Mouse (Mus musculus): ENCODE measurements around the gene Napb. TPM values are rescaled to one million over a fixed set of nuclear protein-coding genes. Genes with fewer than 3 reads are reported as not detected.

The Napb gene
- total RNA-seq, 1 experiment = 4.2 TPM

DNA sequence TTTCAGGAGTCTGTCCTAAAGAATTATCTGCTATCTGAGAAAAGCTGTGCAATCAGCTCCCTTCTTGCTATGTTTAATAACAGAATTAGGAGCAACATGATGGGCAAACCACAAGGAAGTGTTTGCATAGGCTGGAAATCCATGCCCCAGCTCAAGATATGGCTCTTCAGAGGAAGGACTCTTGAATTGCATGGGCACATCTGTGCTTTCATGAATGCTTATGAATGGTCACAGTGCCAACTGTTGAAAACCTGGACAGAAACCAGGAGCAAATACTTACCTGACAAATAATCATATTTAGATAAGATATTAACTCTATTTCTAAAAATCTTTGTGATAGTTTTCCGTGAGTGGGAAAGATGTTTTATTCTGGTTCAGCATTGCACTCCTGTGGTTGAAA is 45.4 kb downstream of the Napb start:
- no peak for DNase-seq (ENCODE audit: low read depth, low spot score)
- peaks cover 23% of the 10 kb centered on the region for H3K36me3 ChIP-seq (ENCODE audit: control insufficient read depth, insufficient read depth, low read length, poor library complexity, severe bottlenecking)
- H3K9ac ChIP-seq (ENCODE audit: insufficient read depth, low read depth, low read length, poor library complexity, severe bottlenecking) = no peak overlapping the region
- TF ChIP-seq HCFC1 (IDR thresholded peaks at IDR 0.05; ENCODE audit: borderline replicate concordance, insufficient read depth, low read length) (no peak), ZNF384 (IDR thresholded peaks at IDR 0.05; ENCODE audit: low read depth, low read length) (no peak), ZC3H11A (IDR thresholded peaks at IDR 0.05; ENCODE audit: borderline replicate concordance, low read depth, low read length) (no peak), CHD2 (IDR thresholded peaks at IDR 0.05; ENCODE audit: low read depth, low read length) (no peak), MAFK (IDR thresholded peaks at IDR 0.05; ENCODE audit: insufficient read depth, low read depth, low read length) (no peak)
- peaks cover 0 to 2% of the 10 kb centered on the region in 2 experiments; a peak in 2 of 4 replicates for H3K4me1 ChIP-seq (ENCODE audit: control insufficient read depth in 2 of 2, insufficient read depth in 2 of 2, low read length in 2 of 2, poor library complexity in 1 of 2)
- in situ Hi-C loops (cut with MboI; ENCODE audit: low sequenced_read_pairs in 2 of 2, unreplicated experiment in 2 of 2) = no loop called here
- H3K4me3 ChIP-seq (ENCODE audit: insufficient read depth in 1 of 2, low read depth in 1 of 2, low read length in 2 of 2, poor library complexity in 1 of 2, severe bottlenecking in 1 of 2) = no peak overlapping the region
- no peaks in the 10 kb centered on the region for H3K9me3 ChIP-seq (ENCODE audit: control insufficient read depth, insufficient read depth, low read depth, low read length)
- no peak overlapping the region for H3K27ac ChIP-seq (ENCODE audit: insufficient read depth, low read depth, low read length, poor library complexity, severe bottlenecking)

DNA sequence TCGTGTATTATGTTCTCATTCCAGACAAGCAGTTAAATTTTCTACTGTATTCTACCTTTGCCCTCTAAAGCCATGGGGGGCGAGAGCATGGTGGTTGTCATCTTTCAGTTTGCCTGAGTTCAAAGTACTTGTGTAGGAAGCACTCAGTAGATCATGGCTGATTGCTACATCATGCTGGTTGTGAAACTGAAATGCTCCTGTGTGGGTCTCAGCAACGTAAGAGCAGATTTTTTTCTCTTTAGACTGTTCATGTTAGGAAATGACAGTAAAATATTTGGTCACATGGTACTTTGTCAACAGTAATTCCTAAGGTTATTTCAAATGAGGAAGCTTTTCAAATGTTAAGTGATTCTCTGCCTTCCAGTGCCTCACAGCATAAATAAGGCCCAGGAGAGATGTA is 46.6 kb downstream of the Napb start:
- in situ Hi-C loops (cut with MboI; ENCODE audit: low sequenced_read_pairs in 2 of 2, unreplicated experiment in 2 of 2) = no loop called here
- Histone ChIP-seq H3K9ac (ENCODE audit: insufficient read depth, low read depth, low read length, poor library complexity, severe bottlenecking) (no peak overlapping the region), H3K4me1 (ENCODE audit: control insufficient read depth in 2 of 2, insufficient read depth in 2 of 2, low read length in 2 of 2, poor library complexity in 1 of 2) (peaks cover 0 to 4% of the 10 kb centered on the region in 2 experiments; a peak in 2 of 4 replicates), H3K4me3 (ENCODE audit: insufficient read depth in 1 of 2, low read depth in 1 of 2, low read length in 2 of 2, poor library complexity in 1 of 2, severe bottlenecking in 1 of 2) (no peak overlapping the region), H3K36me3 (ENCODE audit: control insufficient read depth, insufficient read depth, low read length, poor library complexity, severe bottlenecking) (peaks cover 17% of the 10 kb centered on the region), H3K27ac (ENCODE audit: insufficient read depth, low read depth, low read length, poor library complexity, severe bottlenecking) (no peak overlapping the region), H3K9me3 (ENCODE audit: control insufficient read depth, insufficient read depth, low read depth, low read length) (no peaks in the 10 kb centered on the region)
- TF ChIP-seq CHD2 (IDR thresholded peaks at IDR 0.05; ENCODE audit: low read depth, low read length) (no peak), ZNF384 (IDR thresholded peaks at IDR 0.05; ENCODE audit: low read depth, low read length) (no peak), HCFC1 (IDR thresholded peaks at IDR 0.05; ENCODE audit: borderline replicate concordance, insufficient read depth, low read length) (no peak), ZC3H11A (IDR thresholded peaks at IDR 0.05; ENCODE audit: borderline replicate concordance, low read depth, low read length) (no peak), MAFK (IDR thresholded peaks at IDR 0.05; ENCODE audit: insufficient read depth, low read depth, low read length) (no peak)
- DNase-seq (ENCODE audit: low read depth, low spot score) = no peak

- DNase-seq (ENCODE audit: low read depth, low spot score) = no peak
- in situ Hi-C loops (cut with MboI; ENCODE audit: low sequenced_read_pairs in 2 of 2, unreplicated experiment in 2 of 2) = no loop called here
- TF ChIP-seq ZC3H11A (IDR thresholded peaks at IDR 0.05; ENCODE audit: borderline replicate concordance, low read depth, low read length) (no peak), MAFK (IDR thresholded peaks at IDR 0.05; ENCODE audit: insufficient read depth, low read depth, low read length) (no peak), ZNF384 (IDR thresholded peaks at IDR 0.05; ENCODE audit: low read depth, low read length) (no peak)
- Histone ChIP-seq H3K9me3 (ENCODE audit: control insufficient read depth, insufficient read depth, low read depth, low read length) (no peaks in the 10 kb centered on the region), H3K36me3 (ENCODE audit: control insufficient read depth, insufficient read depth, low read length, poor library complexity, severe bottlenecking) (peaks cover 14% of the 10 kb centered on the region), H3K4me1 (ENCODE audit: control insufficient read depth in 2 of 2, insufficient read depth in 2 of 2, low read length in 2 of 2, poor library complexity in 1 of 2) (peaks cover 0 to 4% of the 10 kb centered on the region in 2 experiments; a peak in 2 of 4 replicates), H3K27ac (ENCODE audit: insufficient read depth, low read depth, low read length, poor library complexity, severe bottlenecking) (no peak overlapping the region), H3K9ac (ENCODE audit: insufficient read depth, low read depth, low read length, poor library complexity, severe bottlenecking) (no peak overlapping the region), H3K4me3 (ENCODE audit: insufficient read depth in 1 of 2, low read depth in 1 of 2, low read length in 2 of 2, poor library complexity in 1 of 2, severe bottlenecking in 1 of 2) (no peak overlapping the region)
Observed at GRCm38 (mm10) chr2:148684972-148685371, 47.3 kb downstream of the Napb start.

DNA sequence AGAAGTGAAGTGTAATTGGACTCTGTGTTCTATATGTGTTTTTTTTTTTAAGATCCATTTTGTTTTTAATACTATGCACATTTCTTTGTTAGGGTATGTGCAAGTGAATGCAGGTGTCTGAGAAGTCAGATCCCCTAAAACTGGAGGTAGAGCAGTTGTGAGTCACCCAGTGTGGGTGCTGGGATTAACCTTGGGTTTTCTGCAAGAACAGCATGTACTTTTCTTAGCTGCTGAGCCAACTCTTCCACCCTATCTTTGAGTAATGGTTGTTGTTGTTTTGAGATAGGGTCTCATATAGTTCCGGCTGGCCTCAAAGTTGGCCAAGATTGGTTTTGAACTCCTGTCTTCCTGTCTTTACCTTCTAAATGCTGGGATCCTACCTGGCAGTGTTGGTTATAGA is 49.2 kb downstream of the Napb start:
- H3K9me3 ChIP-seq (ENCODE audit: control insufficient read depth, insufficient read depth, low read depth, low read length) = no peaks in the 10 kb centered on the region
- no peak for DNase-seq (ENCODE audit: low read depth, low spot score)
- in situ Hi-C loops (cut with MboI; ENCODE audit: low sequenced_read_pairs in 2 of 2, unreplicated experiment in 2 of 2) = no loop called here
- peaks cover 4 to 5% of the 10 kb centered on the region in 2 experiments; a peak in 3 of 4 replicates for H3K4me1 ChIP-seq (ENCODE audit: control insufficient read depth in 2 of 2, insufficient read depth in 2 of 2, low read length in 2 of 2, poor library complexity in 1 of 2)
- peaks cover 12% of the 10 kb centered on the region for H3K36me3 ChIP-seq (ENCODE audit: control insufficient read depth, insufficient read depth, low read length, poor library complexity, severe bottlenecking)
- H3K27ac ChIP-seq (ENCODE audit: insufficient read depth, low read depth, low read length, poor library complexity, severe bottlenecking) = no peak overlapping the region
- no peak overlapping the region for H3K9ac ChIP-seq (ENCODE audit: insufficient read depth, low read depth, low read length, poor library complexity, severe bottlenecking)
- TF ChIP-seq HCFC1 (IDR thresholded peaks at IDR 0.05; ENCODE audit: borderline replicate concordance, insufficient read depth, low read length) (no peak), ZC3H11A (IDR thresholded peaks at IDR 0.05; ENCODE audit: borderline replicate concordance, low read depth, low read length) (no peak)
- H3K4me3 ChIP-seq (ENCODE audit: insufficient read depth in 1 of 2, low read depth in 1 of 2, low read length in 2 of 2, poor library complexity in 1 of 2, severe bottlenecking in 1 of 2) = no peak overlapping the region

DNA sequence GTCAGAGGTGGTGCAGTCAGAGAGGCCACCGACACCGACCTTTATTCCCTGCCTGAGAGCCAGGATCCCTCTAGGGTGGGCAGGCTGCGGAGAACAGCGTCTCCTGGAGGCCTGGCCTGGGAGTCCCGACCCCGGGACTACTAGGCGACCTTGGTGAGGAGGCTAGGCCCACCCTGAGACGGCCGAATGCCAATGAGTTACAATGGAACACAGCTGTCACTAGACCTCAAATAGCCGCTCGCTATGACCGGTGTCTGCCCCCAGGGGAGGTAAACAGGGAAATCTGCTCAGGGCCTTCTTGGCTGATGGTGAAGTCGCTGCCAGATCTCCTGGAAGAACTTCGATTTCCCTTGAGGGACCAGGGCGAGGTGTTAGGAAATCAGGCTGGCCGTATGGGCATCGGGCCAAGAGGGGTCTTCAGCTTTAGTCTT is 50.8 kb downstream of the Napb start:
- peaks cover 4 to 7% of the 10 kb centered on the region in 2 experiments; a peak in 3 of 4 replicates for H3K4me1 ChIP-seq (ENCODE audit: control insufficient read depth in 2 of 2, insufficient read depth in 2 of 2, low read length in 2 of 2, poor library complexity in 1 of 2)
- H3K9ac ChIP-seq (ENCODE audit: insufficient read depth, low read depth, low read length, poor library complexity, severe bottlenecking) = peak overlapping the region; percentile 88
- H3K27ac ChIP-seq (ENCODE audit: insufficient read depth, low read depth, low read length, poor library complexity, severe bottlenecking) = peak overlapping the region; percentile 43; the same call in 1 of the 2 replicates
- peaks cover 12% of the 10 kb centered on the region; the same call in 1 of the 2 replicates for H3K36me3 ChIP-seq (ENCODE audit: control insufficient read depth, insufficient read depth, low read length, poor library complexity, severe bottlenecking)
- no peak for TF ChIP-seq MAFK (IDR thresholded peaks at IDR 0.05; ENCODE audit: insufficient read depth, low read depth, low read length)
- TF ChIP-seq CHD2 (IDR thresholded peaks at IDR 0.05; ENCODE audit: low read depth, low read length) = no peak
- no peak for TF ChIP-seq HCFC1 (IDR thresholded peaks at IDR 0.05; ENCODE audit: borderline replicate concordance, insufficient read depth, low read length)
- TF ChIP-seq ZC3H11A (IDR thresholded peaks at IDR 0.05; ENCODE audit: borderline replicate concordance, low read depth, low read length) = no peak
- TF ChIP-seq ZNF384 (IDR thresholded peaks at IDR 0.05; ENCODE audit: low read depth, low read length) = no peak
- peak overlapping the region; percentile 96 to 97 for H3K4me3 ChIP-seq (ENCODE audit: insufficient read depth in 1 of 2, low read depth in 1 of 2, low read length in 2 of 2, poor library complexity in 1 of 2, severe bottlenecking in 1 of 2)
- H3K9me3 ChIP-seq (ENCODE audit: control insufficient read depth, insufficient read depth, low read depth, low read length) = no peaks in the 10 kb centered on the region
- in situ Hi-C loops (cut with MboI; ENCODE audit: low sequenced_read_pairs in 2 of 2, unreplicated experiment in 2 of 2) = no loop called here
- no peak for DNase-seq (ENCODE audit: low read depth, low spot score)
